Mouse (Mus musculus) ES-E14 (cell line): Measurements from ENCODE around the gene Slc30a4.

Experiments used
- CHD2 ChIP-seq: IDR thresholded peaks from 2 replicates; pipeline ENCODE4 v1.6.1; 2014; ENCODE audit warnings: mild to moderate bottlenecking, low read depth, low read length, inconsistent platforms
- ZC3H11A ChIP-seq: IDR thresholded peaks from 2 replicates; pipeline ENCODE4 v1.6.1; 2012; ENCODE audit warnings: low read depth, mild to moderate bottlenecking, inconsistent platforms, low read length, borderline replicate concordance

GRCm38 (mm10) chr2:122731456-122731855, 29.0 kb upstream of the Slc30a4 start:
- TF ChIP-seq CHD2 (no peak), ZC3H11A (no peak)
